Mouse (Mus musculus) Patski (cell line): Measurements from ENCODE around the gene Iqce. TPM values are rescaled to one million over a fixed set of nuclear protein-coding genes. Genes with fewer than 3 reads are reported as not detected.

Experiments
- ATAC-seq: fragments of 100-300 bp; one replicate; pipeline ENCODE4 v1.8.0; 2021
- CTCF ChIA-PET: fragments of 350-600 bp; sonication (Branson Sonifier 250); formaldehyde crosslinking; loops from one replicate; lab custom pipeline; 2022; ENCODE audit warnings: inconsistent platforms; lab: Charles Lee
- POLR2A ChIA-PET: fragments of 350-600 bp; sonication (Branson Sonifier 250); formaldehyde crosslinking; loops from one replicate; lab custom pipeline; 2022; ENCODE audit warnings: antibody characterized with exemption, inconsistent platforms; lab: Charles Lee
- DNase-seq: peaks from one replicate; pipeline ENCODE4 v3.0.0-alpha.2; 2011; ENCODE audit warnings: low read depth, low spot score
- H3K27me3 ChIP-seq: fragments of 371-371 bp; one replicate; pipeline ENCODE4 v1.5.1; 2021
- CTCF ChIP-seq: fragments of 100-300 bp; IDR thresholded peaks from one replicate; pipeline ENCODE4 v1.5.1; 2021
- in situ Hi-C: fragments of 300-500 bp; cut with MboI; formaldehyde crosslinking; loops from 3 replicates; pipeline ENCODE4 v1.11.1; 2018; ENCODE audit warnings: low pct_unique_long_range_greater_than_20kb, mixed read lengths
- polyA plus RNA-seq: library from polyadenylated mRNA; unstranded; gene quantifications from one replicate; pipeline ENCODE4 v1.2.3, GENCODE M21; 2021

The Iqce gene
- polyA plus RNA-seq, 1 experiment from 2014 or later = 52.6 TPM

- no peak for TF ChIP-seq CTCF
- no peak for ATAC-seq
- POLR2A ChIA-PET = interaction anchor here (0.9 kb wide), 1 partner anchor 55 kb away, joined by 4 read pairs; no protein-coding TSS in a partner anchor
- CTCF ChIA-PET = interaction anchor here (1.1 to 1.6 kb wide), 3 partner anchors 15 to 89 kb away, joined by 3 to 4 read pairs (median 4); no protein-coding TSS in a partner anchor
- DNase-seq = no peak
- peaks cover 6% of the 10 kb centered on the region for H3K27me3 ChIP-seq
- in situ Hi-C loops = no loop called here
These were observed 33.1 kb upstream of the Iqce start for GRCm38 (mm10) chr5:140735297-140735696.

- TF ChIP-seq CTCF = no peak
- H3K27me3 ChIP-seq = peaks cover 6% of the 10 kb centered on the region
- ATAC-seq (no peak), DNase-seq (no peak)
- in situ Hi-C loops = no loop called here
- POLR2A ChIA-PET = no interaction called here
- CTCF ChIA-PET = interaction anchor here (1.4 kb wide), 1 partner anchor 17 kb away, joined by 4 read pairs; no protein-coding TSS in a partner anchor
These were observed 31.2 kb upstream of the Iqce start for GRCm38 (mm10) chr5:140733336-140733735.

GRCm38 (mm10) chr5:140732195-140732594, 30.0 kb upstream of the Iqce start:
- no peak for DNase-seq
- in situ Hi-C loops = no loop called here
- peaks cover 6% of the 10 kb centered on the region for H3K27me3 ChIP-seq
- CTCF ChIA-PET = interaction anchor here (1.2 to 1.4 kb wide), 3 partner anchors 9 to 23 kb away, joined by 3 to 4 read pairs (median 3); no protein-coding TSS in a partner anchor
- POLR2A ChIA-PET = no interaction called here
- no peak for ATAC-seq
- no peak for TF ChIP-seq CTCF

- TF ChIP-seq CTCF = no peak
- ATAC-seq (no peak), DNase-seq (no peak)
- H3K27me3 ChIP-seq = peaks cover 6% of the 10 kb centered on the region
- CTCF ChIA-PET = interaction anchor here (1.4 kb wide), 1 partner anchor 19 kb away, joined by 5 read pairs; no protein-coding TSS in a partner anchor
- POLR2A ChIA-PET = no interaction called here
- in situ Hi-C loops = no loop called here
These were observed 29.0 kb upstream of the Iqce start for GRCm38 (mm10) chr5:140731040-140731797.

- TF ChIP-seq CTCF = no peak
- ATAC-seq = no peak
- CTCF ChIA-PET = interaction anchor here (1.1 to 2.0 kb wide), 3 partner anchors 23 to 24 kb away, joined by 3 to 7 read pairs (median 3); no protein-coding TSS in a partner anchor
- in situ Hi-C loops = no loop called here
- POLR2A ChIA-PET = no interaction called here
- H3K27me3 ChIP-seq = no peaks in the 10 kb centered on the region
- no peak for DNase-seq
These were observed 25.0 kb upstream of the Iqce start for GRCm38 (mm10) chr5:140726946-140727740.

- ChIA-PET POLR2A (no interaction called here), CTCF (interaction anchor here (1.1 to 2.0 kb wide), 3 partner anchors 23 to 24 kb away, joined by 3 to 7 read pairs (median 3); no protein-coding TSS in a partner anchor)
- ATAC-seq (no peak), DNase-seq (no peak)
- no peak for TF ChIP-seq CTCF
- in situ Hi-C loops = no loop called here
- H3K27me3 ChIP-seq = no peaks in the 10 kb centered on the region
These were observed 24.1 kb upstream of the Iqce start for GRCm38 (mm10) chr5:140726062-140726839.

GRCm38 (mm10) chr5:140723822-140724221, 21.6 kb upstream of the Iqce start, which contains the start of gene Amz1:
TSS of gene Amz1 (plus strand) at chr5:140724127.
- TF ChIP-seq CTCF = no peak
- no peaks in the 10 kb centered on the region for H3K27me3 ChIP-seq
- DNase-seq = no peak
- in situ Hi-C loops = no loop called here
- CTCF ChIA-PET = interaction anchor here (1.7 kb wide), 1 partner anchor 26 kb away, joined by 4 read pairs; no protein-coding TSS in a partner anchor
- POLR2A ChIA-PET = no interaction called here
- ATAC-seq = no peak

GRCm38 (mm10) chr5:140722121-140722520, 19.9 kb upstream of the Iqce start:
- ATAC-seq = no peak
- no peaks in the 10 kb centered on the region for H3K27me3 ChIP-seq
- DNase-seq = no peak
- POLR2A ChIA-PET = no interaction called here
- TF ChIP-seq CTCF = no peak
- CTCF ChIA-PET = interaction anchor here (0.9 kb wide), 1 partner anchor 8 kb away, joined by 3 read pairs; no protein-coding TSS in a partner anchor
- in situ Hi-C loops = no loop called here

- no peak for ATAC-seq
- no peak for DNase-seq
- ChIA-PET CTCF (interaction anchor here (0.9 kb wide), 1 partner anchor 34 kb away, joined by 3 read pairs; no protein-coding TSS in a partner anchor), POLR2A (no interaction called here)
- TF ChIP-seq CTCF = no peak
- in situ Hi-C loops = no loop called here
- H3K27me3 ChIP-seq = no peaks in the 10 kb centered on the region
These were observed 18.6 kb upstream of the Iqce start for GRCm38 (mm10) chr5:140720773-140721172.
